Mouse (Mus musculus): ENCODE measurements at regions not wholly inside any gene's neighbourhood (a gene's known extent, or its start where the extent isn't known, plus 50 kb on each side); places are given as distances from the start of the nearest gene placed in this dataset.

DNA sequence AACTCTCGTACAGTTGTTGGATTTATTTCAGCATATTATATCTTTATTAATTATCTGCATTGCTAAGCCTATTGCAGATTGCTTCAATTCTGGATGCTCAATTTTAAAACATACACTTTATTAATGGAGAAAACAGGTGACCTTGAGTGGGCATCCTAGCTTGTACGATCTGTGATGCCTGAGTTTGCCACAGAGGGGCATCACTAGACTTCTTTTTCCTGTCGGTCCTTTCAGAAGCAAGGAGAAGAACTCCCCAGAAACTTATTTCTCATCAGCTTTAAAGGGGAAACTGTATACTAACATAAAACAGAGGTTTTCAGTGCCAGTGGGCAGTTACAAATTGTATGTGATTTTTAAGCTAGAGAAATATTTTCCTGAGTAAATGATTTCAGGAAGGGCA lies 201.8 kb downstream of the Dmrta1 start:
- no peak for TF ChIP-seq CTCF (IDR thresholded peaks at IDR 0.05; ENCODE audit: low read depth, low read length)
- TF ChIP-seq EP300 (IDR thresholded peaks at IDR 0.05; ENCODE audit: insufficient read depth, low read depth, low read length) = no peak
- no peak for TF ChIP-seq POLR2A (IDR thresholded peaks at IDR 0.05; ENCODE audit: insufficient read depth, low read length)
- no peaks in the 10 kb centered on the region for H3K9me3 ChIP-seq (replicated peaks; ENCODE audit: control insufficient read depth, insufficient read depth, low read length, poor library complexity, severe bottlenecking)
- no peak overlapping the region for H3K4me3 ChIP-seq (ENCODE audit: low read depth, low read length)
- no peaks in the 10 kb centered on the region for H3K27me3 ChIP-seq (ENCODE audit: control insufficient read depth, insufficient read depth, low read length, poor library complexity, severe bottlenecking)
- no peaks in the 10 kb centered on the region for H3K36me3 ChIP-seq (ENCODE audit: control insufficient read depth, insufficient read depth, low read length, poor library complexity, severe bottlenecking)
- no peak overlapping the region for H3K27ac ChIP-seq (ENCODE audit: insufficient read depth, low read length)
- H3K4me1 ChIP-seq (ENCODE audit: control insufficient read depth, insufficient read depth, low read length) = no peaks in the 10 kb centered on the region
- no peak overlapping the region for H3K9ac ChIP-seq (ENCODE audit: low read depth, poor library complexity, severe bottlenecking)

DNA sequence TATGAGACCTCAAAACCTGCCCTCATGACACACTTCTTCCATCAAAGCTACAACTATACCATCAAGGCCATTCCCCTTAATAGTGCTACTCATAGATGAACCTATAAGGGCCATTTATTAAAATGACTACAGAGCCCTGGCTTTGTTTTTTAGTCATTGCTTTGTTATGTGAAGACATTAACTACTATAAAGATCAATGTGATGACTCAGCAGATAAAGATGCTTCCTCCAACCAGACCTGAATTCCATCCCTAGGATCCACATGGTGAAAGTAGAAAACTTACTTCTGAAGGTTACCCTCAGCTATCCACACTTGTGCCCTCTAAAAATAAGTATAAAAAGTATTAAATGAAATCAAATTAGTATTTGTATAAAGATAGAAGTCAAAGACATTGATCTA lies 230.4 kb downstream of the Dmrta1 start:
- Histone ChIP-seq H3K9ac (ENCODE audit: low read depth, poor library complexity, severe bottlenecking) (no peak overlapping the region), H3K27ac (ENCODE audit: insufficient read depth, low read length) (no peak overlapping the region), H3K4me1 (ENCODE audit: control insufficient read depth, insufficient read depth, low read length) (no peaks in the 10 kb centered on the region), H3K36me3 (ENCODE audit: control insufficient read depth, insufficient read depth, low read length, poor library complexity, severe bottlenecking) (no peaks in the 10 kb centered on the region), H3K9me3 (replicated peaks; ENCODE audit: control insufficient read depth, insufficient read depth, low read length, poor library complexity, severe bottlenecking) (no peaks in the 10 kb centered on the region), H3K4me3 (ENCODE audit: low read depth, low read length) (no peak overlapping the region), H3K27me3 (ENCODE audit: control insufficient read depth, insufficient read depth, low read length, poor library complexity, severe bottlenecking) (no peaks in the 10 kb centered on the region)
- TF ChIP-seq POLR2A (IDR thresholded peaks at IDR 0.05; ENCODE audit: insufficient read depth, low read length) = no peak
- no peak for TF ChIP-seq EP300 (IDR thresholded peaks at IDR 0.05; ENCODE audit: insufficient read depth, low read depth, low read length)
- TF ChIP-seq CTCF (IDR thresholded peaks at IDR 0.05; ENCODE audit: low read depth, low read length) = no peak

DNA sequence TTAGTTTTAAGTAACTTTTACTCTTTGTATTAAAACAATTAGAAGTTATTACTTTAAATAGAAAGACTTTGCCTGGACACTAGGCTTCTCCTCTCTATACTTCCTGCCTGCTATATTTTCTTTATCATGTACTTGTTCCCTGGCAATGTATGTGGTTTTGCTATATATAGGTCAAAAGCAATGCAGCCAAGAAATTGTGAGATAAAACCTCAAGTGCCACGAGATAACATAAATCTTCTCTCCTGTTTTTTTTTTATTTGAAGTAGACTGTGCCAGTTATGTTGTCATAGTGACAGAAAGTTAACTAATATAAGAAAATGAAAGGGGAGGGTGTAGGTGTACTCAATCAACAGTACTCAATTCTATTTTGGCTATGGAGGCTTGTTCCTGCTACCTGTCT lies 258.4 kb downstream of the Dmrta1 start:
- H3K9me3 ChIP-seq (replicated peaks; ENCODE audit: control insufficient read depth, insufficient read depth, low read length, poor library complexity, severe bottlenecking) = no peaks in the 10 kb centered on the region
- no peak overlapping the region for H3K4me3 ChIP-seq (ENCODE audit: low read depth, low read length)
- no peaks in the 10 kb centered on the region for H3K36me3 ChIP-seq (ENCODE audit: control insufficient read depth, insufficient read depth, low read length, poor library complexity, severe bottlenecking)
- no peaks in the 10 kb centered on the region for H3K27me3 ChIP-seq (ENCODE audit: control insufficient read depth, insufficient read depth, low read length, poor library complexity, severe bottlenecking)
- TF ChIP-seq POLR2A (IDR thresholded peaks at IDR 0.05; ENCODE audit: insufficient read depth, low read length) (no peak), CTCF (IDR thresholded peaks at IDR 0.05; ENCODE audit: low read depth, low read length) (no peak), EP300 (IDR thresholded peaks at IDR 0.05; ENCODE audit: insufficient read depth, low read depth, low read length) (no peak)
- no peak overlapping the region for H3K27ac ChIP-seq (ENCODE audit: insufficient read depth, low read length)
- no peaks in the 10 kb centered on the region for H3K4me1 ChIP-seq (ENCODE audit: control insufficient read depth, insufficient read depth, low read length)
- no peak overlapping the region for H3K9ac ChIP-seq (ENCODE audit: low read depth, poor library complexity, severe bottlenecking)

DNA sequence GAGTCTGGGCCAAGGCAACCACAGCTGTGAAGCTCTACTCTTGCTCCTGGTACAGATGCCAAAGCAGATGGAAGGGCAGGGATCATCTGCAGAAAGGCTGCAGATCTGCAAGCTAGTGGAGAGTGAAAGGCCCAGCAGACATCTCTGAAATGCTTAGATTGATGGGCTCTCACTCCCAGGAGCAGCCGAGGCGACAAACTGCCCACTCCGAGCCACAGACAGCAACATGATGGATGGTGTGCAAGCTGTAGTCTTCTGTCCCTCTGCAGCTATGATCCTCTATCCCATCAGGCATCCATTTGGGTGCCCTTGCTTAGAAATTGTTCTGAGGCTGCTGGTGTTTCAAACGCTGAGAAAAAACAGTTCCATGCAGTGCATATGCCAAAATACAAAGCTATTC lies 262.1 kb downstream of the Dmrta1 start:
- Histone ChIP-seq H3K4me3 (ENCODE audit: low read depth, low read length) (no peak overlapping the region), H3K27me3 (ENCODE audit: control insufficient read depth, insufficient read depth, low read length, poor library complexity, severe bottlenecking) (no peaks in the 10 kb centered on the region), H3K27ac (ENCODE audit: insufficient read depth, low read length) (no peak overlapping the region), H3K36me3 (ENCODE audit: control insufficient read depth, insufficient read depth, low read length, poor library complexity, severe bottlenecking) (no peaks in the 10 kb centered on the region), H3K9ac (ENCODE audit: low read depth, poor library complexity, severe bottlenecking) (no peak overlapping the region), H3K9me3 (replicated peaks; ENCODE audit: control insufficient read depth, insufficient read depth, low read length, poor library complexity, severe bottlenecking) (no peaks in the 10 kb centered on the region), H3K4me1 (ENCODE audit: control insufficient read depth, insufficient read depth, low read length) (no peaks in the 10 kb centered on the region)
- TF ChIP-seq EP300 (IDR thresholded peaks at IDR 0.05; ENCODE audit: insufficient read depth, low read depth, low read length) = no peak
- TF ChIP-seq POLR2A (IDR thresholded peaks at IDR 0.05; ENCODE audit: insufficient read depth, low read length) = no peak
- no peak for TF ChIP-seq CTCF (IDR thresholded peaks at IDR 0.05; ENCODE audit: low read depth, low read length)

DNA sequence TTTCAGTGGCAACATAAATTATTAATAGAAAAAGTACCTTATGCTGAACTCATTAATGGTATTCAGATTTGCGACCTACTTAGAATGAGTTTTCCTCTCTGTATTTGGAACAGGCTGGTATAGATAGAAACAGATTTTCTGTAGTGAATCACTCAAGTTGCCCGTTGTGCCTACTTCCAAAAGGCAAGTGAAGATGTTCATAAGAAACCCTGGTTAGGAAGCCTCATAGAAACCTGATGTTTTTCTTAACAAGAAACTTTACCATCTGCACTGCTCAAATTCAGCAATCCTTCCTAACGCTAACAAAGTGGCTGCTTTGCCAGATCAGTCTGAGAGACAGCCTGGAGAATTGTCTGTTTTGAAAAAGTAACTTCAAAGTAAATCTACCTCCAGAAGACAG lies 242.5 kb upstream of the Zfp352 start:
- Histone ChIP-seq H3K36me3 (ENCODE audit: control insufficient read depth, insufficient read depth, low read length, poor library complexity, severe bottlenecking) (no peaks in the 10 kb centered on the region), H3K27ac (ENCODE audit: insufficient read depth, low read length) (no peak overlapping the region), H3K4me3 (ENCODE audit: low read depth, low read length) (no peak overlapping the region), H3K27me3 (ENCODE audit: control insufficient read depth, insufficient read depth, low read length, poor library complexity, severe bottlenecking) (no peaks in the 10 kb centered on the region), H3K9ac (ENCODE audit: low read depth, poor library complexity, severe bottlenecking) (no peak overlapping the region), H3K9me3 (replicated peaks; ENCODE audit: control insufficient read depth, insufficient read depth, low read length, poor library complexity, severe bottlenecking) (no peaks in the 10 kb centered on the region), H3K4me1 (ENCODE audit: control insufficient read depth, insufficient read depth, low read length) (no peaks in the 10 kb centered on the region)
- TF ChIP-seq CTCF (IDR thresholded peaks at IDR 0.05; ENCODE audit: low read depth, low read length) (no peak), EP300 (IDR thresholded peaks at IDR 0.05; ENCODE audit: insufficient read depth, low read depth, low read length) (no peak)

DNA sequence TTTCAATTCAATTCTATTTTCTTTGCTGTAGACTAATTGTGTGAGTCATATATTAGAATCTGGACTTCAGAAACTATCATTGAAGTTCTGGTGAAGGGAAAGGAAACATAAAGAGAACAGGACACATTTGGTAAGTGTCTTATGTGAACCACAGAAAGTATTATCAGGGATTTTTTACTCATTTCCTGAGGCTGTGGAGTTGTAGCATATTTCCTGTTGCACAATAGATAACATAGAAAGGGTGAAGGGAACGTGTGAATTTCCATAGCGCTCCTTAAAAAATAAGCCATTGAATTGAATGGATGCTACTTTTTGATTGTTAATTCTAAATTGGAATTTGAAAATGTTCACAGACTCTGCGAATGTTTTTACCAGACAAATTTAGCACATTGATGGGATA lies 215.2 kb upstream of the Zfp352 start:
- Histone ChIP-seq H3K4me3 (ENCODE audit: low read depth, low read length) (no peak overlapping the region), H3K27ac (ENCODE audit: insufficient read depth, low read length) (no peak overlapping the region), H3K4me1 (ENCODE audit: control insufficient read depth, insufficient read depth, low read length) (no peaks in the 10 kb centered on the region), H3K36me3 (ENCODE audit: control insufficient read depth, insufficient read depth, low read length, poor library complexity, severe bottlenecking) (no peaks in the 10 kb centered on the region), H3K9ac (ENCODE audit: low read depth, poor library complexity, severe bottlenecking) (no peak overlapping the region), H3K9me3 (replicated peaks; ENCODE audit: control insufficient read depth, insufficient read depth, low read length, poor library complexity, severe bottlenecking) (no peaks in the 10 kb centered on the region), H3K27me3 (ENCODE audit: control insufficient read depth, insufficient read depth, low read length, poor library complexity, severe bottlenecking) (no peaks in the 10 kb centered on the region; the same call in 1 of the 2 replicates)
- TF ChIP-seq POLR2A (IDR thresholded peaks at IDR 0.05; ENCODE audit: insufficient read depth, low read length) = no peak
- TF ChIP-seq CTCF (IDR thresholded peaks at IDR 0.05; ENCODE audit: low read depth, low read length) = no peak
- no peak for TF ChIP-seq EP300 (IDR thresholded peaks at IDR 0.05; ENCODE audit: insufficient read depth, low read depth, low read length)
